Mouse (Mus musculus): ENCODE data around the gene Lime1.

Lime1 gene

GRCm38 (mm10) chr2:181392600-181393213 is 12.8 kb downstream of the Lime1 start:
- peak; percentile 91 for DNase-seq

- no peak for DNase-seq
Measured at GRCm38 (mm10) chr2:181394086-181394485, 14.2 kb downstream of the Lime1 start.

- peak; percentile 38 for DNase-seq
Measured at GRCm38 (mm10) chr2:181397207-181397761, 17.4 kb downstream of the Lime1 start.

GRCm38 (mm10) chr2:181401497-181401896 is 21.6 kb downstream of the Lime1 start:
- no peak for DNase-seq

- no peak for DNase-seq
Measured at GRCm38 (mm10) chr2:181403722-181404121, 23.8 kb downstream of the Lime1 start.

GRCm38 (mm10) chr2:181409643-181410042 is 29.8 kb downstream of the Lime1 start:
- DNase-seq = no peak

GRCm38 (mm10) chr2:181410760-181411473 is 31.0 kb downstream of the Lime1 start:
- peak; percentile 82 for DNase-seq

GRCm38 (mm10) chr2:181413141-181413540 is 33.3 kb downstream of the Lime1 start:
- DNase-seq = no peak

- DNase-seq = peak; percentile 32
Measured at GRCm38 (mm10) chr2:181415945-181416344, 36.1 kb downstream of the Lime1 start.

- DNase-seq = no peak
Measured at GRCm38 (mm10) chr2:181419359-181419758, 39.5 kb downstream of the Lime1 start.

GRCm38 (mm10) chr2:181420426-181420825 is 40.5 kb downstream of the Lime1 start:
- no peak for DNase-seq

GRCm38 (mm10) chr2:181420903-181421638 is 41.2 kb downstream of the Lime1 start:
- DNase-seq = no peak

GRCm38 (mm10) chr2:181423834-181424233 is 44.0 kb downstream of the Lime1 start:
- no peak for DNase-seq

Measured in lung, postnatal 10 days (tissue).